Mouse (Mus musculus): Measurements from ENCODE around the gene Ceacam2.
"Not testable (repeated sequence)": the region's sequence is repeated elsewhere in the genome, so short reads cannot be mapped to it uniquely, and the experiment has no call there.

- TF ChIP-seq CTCF (IDR thresholded peaks at IDR 0.05), result not testable (repeated sequence)
- TF ChIP-seq POLR2A (IDR thresholded peaks at IDR 0.05; ENCODE audit: insufficient read depth, low read depth, low read length), result peak; percentile 76
These were observed 62.4 kb downstream of the Ceacam2 start, which contains the start of gene Ceacam1 for GRCm38 (mm10) chr7:25477091-25477751.

All from heart, adult 2 months (tissue).